Mouse (Mus musculus): Measurements from ENCODE around the gene Zbtb2. TPM values are rescaled to one million over a fixed set of nuclear protein-coding genes. Genes with fewer than 3 reads are reported as not detected.

Gene Zbtb2
- total RNA-seq, 1 experiment from 2014 or later = 30.1 TPM

DNA sequence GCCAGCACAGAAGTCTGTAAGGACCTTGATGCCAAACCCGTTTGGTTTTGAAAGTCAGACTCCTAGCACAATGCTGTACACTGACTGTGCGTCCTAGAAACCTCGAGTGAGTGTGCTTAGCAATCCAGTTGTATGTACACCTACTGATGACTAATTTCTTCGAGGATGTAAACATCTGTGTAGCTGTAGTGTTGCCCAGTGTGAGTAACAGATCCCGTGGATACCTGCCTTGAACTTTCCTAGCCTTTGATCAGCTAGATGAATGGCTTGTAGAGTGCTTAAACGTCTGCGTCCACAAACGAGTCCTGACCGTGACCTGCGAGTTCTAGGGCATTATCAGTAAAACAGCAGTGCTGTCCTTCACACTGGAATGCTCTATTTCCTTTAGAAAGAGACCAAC lies 1.1 kb upstream of the Zbtb2 start:
- no peak for ATAC-seq (replicated peaks; ENCODE audit: insufficient number of reproducible peaks, low FRiP score, low TSS enrichment, poor library complexity, severe bottlenecking)

- ATAC-seq (replicated peaks; ENCODE audit: insufficient number of reproducible peaks, low FRiP score, low TSS enrichment, poor library complexity, severe bottlenecking) = no peak
Observed at GRCm38 (mm10) chr10:4388384-4388745, 457 bp upstream of the Zbtb2 start.

DNA sequence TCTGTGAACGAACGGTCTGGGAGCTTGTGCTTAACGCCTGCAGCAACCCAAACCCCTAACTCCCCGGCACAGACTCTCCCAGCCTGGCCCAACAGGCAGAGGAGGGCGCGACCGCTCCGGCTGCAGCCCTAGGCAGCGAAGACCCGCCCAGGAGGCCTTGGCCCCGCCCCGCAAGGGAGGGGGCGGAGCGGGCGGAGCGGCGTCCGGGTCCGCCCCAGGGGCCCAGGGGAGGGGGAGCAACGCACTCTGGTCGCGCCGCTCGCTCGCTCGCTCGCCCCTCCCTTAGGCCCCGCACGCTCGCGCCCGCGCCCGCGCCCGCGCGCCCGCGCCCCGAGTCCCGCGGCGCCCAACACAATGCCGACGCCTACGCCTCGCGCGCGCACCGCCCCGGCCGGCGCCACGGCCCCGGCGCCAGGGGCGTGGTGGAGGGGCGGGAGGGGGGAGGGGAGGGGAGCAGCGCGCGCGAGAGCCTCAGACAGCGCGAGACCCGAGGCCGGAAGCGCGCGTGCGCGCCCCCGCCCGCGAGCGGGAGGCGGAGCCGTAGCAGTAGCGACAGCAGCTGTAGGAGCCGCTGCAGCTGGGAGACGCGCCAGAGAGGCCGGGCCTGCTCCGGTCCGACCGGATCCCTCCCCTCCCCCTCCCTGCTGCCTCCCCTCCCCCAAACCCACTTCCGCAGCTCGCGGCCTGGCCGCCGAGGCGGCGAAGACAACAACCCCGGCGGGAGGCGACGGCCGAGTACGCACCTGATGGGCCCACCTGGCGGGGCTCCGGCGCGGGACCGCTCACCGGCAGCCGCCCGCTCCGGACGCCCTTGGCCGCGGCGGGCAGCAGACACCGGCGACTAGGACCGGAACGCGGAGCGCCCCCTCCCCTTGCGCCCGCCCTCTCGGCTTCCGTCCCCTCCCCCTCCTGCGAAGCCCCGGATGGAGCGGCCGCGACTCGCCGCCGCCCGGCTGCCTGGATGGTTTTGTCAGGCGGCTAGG lies 1.0 kb downstream of the Zbtb2 start:
- ATAC-seq (replicated peaks; ENCODE audit: insufficient number of reproducible peaks, low FRiP score, low TSS enrichment, poor library complexity, severe bottlenecking) = peak; percentile 68

- no peak for ATAC-seq (replicated peaks; ENCODE audit: insufficient number of reproducible peaks, low FRiP score, low TSS enrichment, poor library complexity, severe bottlenecking)
Observed at GRCm38 (mm10) chr10:4384244-4384643, 3.7 kb downstream of the Zbtb2 start.

GRCm38 (mm10) chr10:4380748-4381147 lies 7.2 kb downstream of the Zbtb2 start:
- no peak for ATAC-seq (replicated peaks; ENCODE audit: insufficient number of reproducible peaks, low FRiP score, low TSS enrichment, poor library complexity, severe bottlenecking)

GRCm38 (mm10) chr10:4376931-4377330 lies 11.0 kb downstream of the Zbtb2 start:
- no peak for ATAC-seq (replicated peaks; ENCODE audit: insufficient number of reproducible peaks, low FRiP score, low TSS enrichment, poor library complexity, severe bottlenecking)

GRCm38 (mm10) chr10:4376461-4376860 lies 11.4 kb downstream of the Zbtb2 start:
- no peak for ATAC-seq (replicated peaks; ENCODE audit: insufficient number of reproducible peaks, low FRiP score, low TSS enrichment, poor library complexity, severe bottlenecking)

DNA sequence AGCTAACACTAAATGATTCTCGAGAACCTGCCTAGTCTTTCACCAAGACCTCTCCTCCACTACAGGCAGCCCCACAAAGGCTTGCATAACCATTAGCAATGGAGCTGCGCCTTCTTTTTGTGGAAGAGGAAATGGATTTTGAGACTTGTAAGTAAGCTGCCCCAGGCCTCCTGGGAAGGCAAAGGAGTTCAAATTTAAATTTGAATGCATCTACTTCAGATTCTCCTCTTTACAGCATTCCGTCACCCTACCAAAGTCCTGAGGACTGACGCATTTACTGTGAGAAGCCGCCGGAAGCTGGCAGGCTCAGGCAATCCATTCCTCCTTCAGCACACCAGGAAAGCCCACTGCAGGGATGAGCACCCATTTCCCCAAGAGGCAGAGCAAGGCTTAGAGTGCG lies 12.6 kb downstream of the Zbtb2 start:
- ATAC-seq (replicated peaks; ENCODE audit: insufficient number of reproducible peaks, low FRiP score, low TSS enrichment, poor library complexity, severe bottlenecking) = no peak

DNA sequence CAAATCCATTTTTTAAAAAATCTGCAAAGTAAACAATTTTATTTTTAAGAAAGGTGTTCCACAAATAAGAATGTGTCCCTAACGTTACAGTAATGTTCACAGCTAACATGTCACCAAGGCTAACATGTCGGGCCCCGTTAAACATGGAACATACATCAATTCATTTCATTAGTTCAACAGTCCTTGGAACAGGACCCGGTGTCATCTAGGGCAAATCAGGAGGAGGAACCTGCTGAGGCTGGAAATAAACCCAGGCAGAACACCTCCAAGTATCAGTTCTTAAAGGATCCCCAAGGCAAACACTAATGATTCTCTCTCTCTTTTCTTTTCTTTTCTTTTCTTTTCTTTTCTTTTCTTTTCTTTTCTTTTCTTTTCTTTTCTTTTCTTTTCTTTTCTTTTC lies 13.2 kb downstream of the Zbtb2 start:
- ATAC-seq (replicated peaks; ENCODE audit: insufficient number of reproducible peaks, low FRiP score, low TSS enrichment, poor library complexity, severe bottlenecking) = no peak

DNA sequence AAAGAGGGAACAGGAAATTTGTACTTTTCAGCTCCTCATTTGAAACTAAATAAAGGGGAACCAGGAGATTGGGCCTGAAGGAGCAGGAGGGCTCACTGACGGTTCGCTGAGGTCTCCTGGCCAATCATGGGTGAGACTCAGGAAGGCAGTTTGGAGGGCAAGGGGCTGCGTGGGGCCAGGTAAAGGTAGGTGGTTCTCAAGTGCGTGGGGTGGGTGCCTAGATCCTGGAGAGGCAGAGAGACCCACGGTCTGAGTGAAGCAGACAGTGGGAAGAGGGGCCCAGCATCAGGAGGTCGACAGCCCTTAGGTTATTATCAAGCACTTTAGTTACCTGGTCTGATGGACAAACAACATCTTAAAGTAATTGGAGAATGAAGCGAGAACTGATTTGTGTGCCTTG lies 13.7 kb downstream of the Zbtb2 start:
- no peak for ATAC-seq (replicated peaks; ENCODE audit: insufficient number of reproducible peaks, low FRiP score, low TSS enrichment, poor library complexity, severe bottlenecking)

- no peak; the same call in 1 of the 2 replicates for ATAC-seq (replicated peaks; ENCODE audit: insufficient number of reproducible peaks, low FRiP score, low TSS enrichment, poor library complexity, severe bottlenecking)
Observed at GRCm38 (mm10) chr10:4373558-4373957, 14.3 kb downstream of the Zbtb2 start.

- no peak for ATAC-seq (replicated peaks; ENCODE audit: insufficient number of reproducible peaks, low FRiP score, low TSS enrichment, poor library complexity, severe bottlenecking)
Observed at GRCm38 (mm10) chr10:4372011-4372410, 15.9 kb downstream of the Zbtb2 start.

DNA sequence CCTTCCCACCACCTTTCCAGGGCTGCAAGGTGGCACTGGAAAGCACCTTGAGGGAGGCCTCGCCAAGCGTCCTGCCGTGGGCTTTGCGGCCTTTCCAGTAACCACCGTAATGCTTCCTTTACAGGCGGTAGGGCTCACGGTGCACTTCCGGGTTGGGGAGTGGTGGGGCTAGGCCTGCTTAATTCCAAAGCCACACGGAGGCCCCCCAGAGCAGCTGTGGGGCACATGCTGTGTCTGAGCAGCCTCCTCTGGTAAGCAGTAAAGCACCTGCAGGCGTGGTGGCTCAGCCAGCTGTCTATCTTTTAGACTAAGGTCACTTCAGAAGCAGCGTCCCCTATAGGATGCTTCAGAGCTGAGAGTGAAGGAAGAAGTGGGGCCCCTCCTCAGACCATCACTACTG lies 17.8 kb downstream of the Zbtb2 start:
- ATAC-seq (replicated peaks; ENCODE audit: insufficient number of reproducible peaks, low FRiP score, low TSS enrichment, poor library complexity, severe bottlenecking) = no peak

DNA sequence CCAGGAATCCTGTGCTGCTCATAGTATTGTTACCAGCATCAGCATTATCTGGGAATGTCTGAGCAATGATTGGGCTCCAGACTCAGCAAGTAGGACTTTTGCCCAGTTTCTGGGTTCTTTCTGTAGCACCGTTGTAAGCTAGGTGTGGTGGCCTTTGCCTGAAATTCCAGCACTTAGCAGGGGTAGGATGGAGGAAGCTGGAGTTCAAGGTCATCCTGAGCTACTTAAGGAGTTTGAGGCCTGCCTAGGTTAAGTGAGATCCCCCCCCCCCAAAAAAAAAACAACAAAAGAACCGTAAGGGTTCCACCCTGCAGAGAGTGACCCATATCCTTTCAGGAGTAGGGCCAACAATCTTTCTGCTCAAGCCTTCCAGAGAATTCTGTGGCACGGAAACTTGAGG lies 23.3 kb downstream of the Zbtb2 start:
- ATAC-seq (replicated peaks; ENCODE audit: insufficient number of reproducible peaks, low FRiP score, low TSS enrichment, poor library complexity, severe bottlenecking) = no peak

GRCm38 (mm10) chr10:4357435-4357834 lies 30.5 kb downstream of the Zbtb2 start:
- no peak for ATAC-seq (replicated peaks; ENCODE audit: insufficient number of reproducible peaks, low FRiP score, low TSS enrichment, poor library complexity, severe bottlenecking)

- no peak for ATAC-seq (replicated peaks; ENCODE audit: insufficient number of reproducible peaks, low FRiP score, low TSS enrichment, poor library complexity, severe bottlenecking)
Observed at GRCm38 (mm10) chr10:4356640-4357039, 31.3 kb downstream of the Zbtb2 start.

DNA sequence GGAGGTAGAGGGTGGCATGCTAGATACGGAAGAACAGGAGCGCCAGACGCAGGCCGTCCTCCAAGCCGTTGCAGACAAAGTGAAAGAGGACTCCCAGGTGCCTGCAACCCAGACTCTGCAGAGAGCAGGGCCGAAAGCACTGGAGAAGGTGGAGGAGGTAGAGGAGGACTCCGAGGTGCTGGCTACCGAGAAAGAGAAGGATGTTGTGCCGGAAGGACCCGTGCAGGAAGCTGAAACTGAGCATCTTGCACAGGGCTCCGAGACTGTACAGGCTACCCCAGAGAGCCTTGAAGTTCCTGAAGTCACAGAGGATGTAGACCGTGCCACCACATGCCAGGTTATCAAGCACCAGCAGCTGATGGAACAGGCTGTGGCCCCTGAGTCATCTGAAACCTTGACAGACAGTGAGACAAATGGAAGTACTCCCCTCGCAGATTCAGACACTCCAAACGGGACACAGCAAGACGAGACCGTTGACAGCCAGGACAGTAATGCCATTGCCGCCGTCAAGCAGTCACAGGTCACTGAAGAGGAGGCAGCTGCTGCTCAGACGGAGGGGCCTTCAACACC lies 31.9 kb downstream of the Zbtb2 start:
- ATAC-seq (replicated peaks; ENCODE audit: insufficient number of reproducible peaks, low FRiP score, low TSS enrichment, poor library complexity, severe bottlenecking) = no peak

DNA sequence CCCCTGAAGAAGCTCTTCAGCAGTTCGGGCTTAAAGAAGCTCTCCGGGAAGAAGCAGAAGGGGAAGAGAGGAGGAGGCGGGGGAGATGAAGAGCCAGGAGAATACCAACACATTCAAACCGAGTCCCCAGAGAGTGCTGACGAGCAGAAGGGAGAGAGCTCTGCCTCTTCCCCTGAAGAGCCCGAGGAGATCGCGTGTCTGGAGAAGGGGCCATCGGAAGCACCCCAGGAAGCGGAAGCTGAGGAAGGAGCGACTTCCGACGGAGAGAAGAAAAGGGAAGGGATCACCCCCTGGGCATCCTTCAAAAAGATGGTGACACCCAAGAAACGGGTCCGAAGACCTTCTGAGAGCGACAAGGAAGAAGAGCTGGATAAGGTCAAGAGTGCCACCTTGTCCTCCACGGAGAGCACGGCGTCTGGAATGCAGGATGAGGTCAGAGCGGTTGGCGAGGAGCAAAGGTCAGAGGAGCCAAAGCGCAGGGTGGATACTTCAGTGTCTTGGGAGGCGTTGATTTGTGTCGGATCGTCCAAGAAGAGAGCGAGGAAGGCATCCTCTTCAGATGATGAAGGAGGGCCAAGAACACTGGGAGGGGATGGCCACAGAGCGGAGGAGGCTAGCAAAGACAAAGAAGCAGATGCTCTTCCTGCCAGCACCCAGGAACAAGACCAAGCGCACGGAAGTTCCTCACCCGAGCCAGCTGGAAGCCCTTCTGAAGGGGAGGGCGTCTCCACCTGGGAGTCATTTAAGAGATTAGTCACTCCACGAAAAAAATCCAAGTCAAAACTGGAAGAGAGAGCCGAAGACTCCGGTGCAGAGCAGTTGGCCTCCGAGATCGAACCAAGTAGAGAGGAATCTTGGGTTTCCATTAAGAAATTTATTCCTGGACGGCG lies 33.3 kb downstream of the Zbtb2 start:
- ATAC-seq (replicated peaks; ENCODE audit: insufficient number of reproducible peaks, low FRiP score, low TSS enrichment, poor library complexity, severe bottlenecking) = no peak

DNA sequence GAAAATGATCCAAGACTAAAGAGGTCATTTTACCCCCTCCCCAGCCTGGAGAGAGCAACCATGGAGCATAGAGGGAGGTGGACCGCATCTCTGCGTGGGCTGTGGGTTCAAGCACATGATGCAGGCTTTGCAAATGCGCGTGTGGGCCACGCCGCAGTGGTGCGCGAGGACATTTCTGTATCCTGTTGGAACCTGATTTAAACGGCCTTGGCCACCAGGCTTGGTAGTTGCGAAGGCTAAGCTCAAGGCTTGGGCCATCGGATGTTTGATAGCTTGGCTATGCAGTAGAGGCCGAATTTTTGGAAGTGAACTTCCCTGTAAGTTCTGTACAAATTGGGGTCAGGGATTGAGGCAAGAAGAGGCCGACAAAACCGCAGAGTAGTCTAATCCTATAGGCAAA lies 40.3 kb downstream of the Zbtb2 start:
- ATAC-seq (replicated peaks; ENCODE audit: insufficient number of reproducible peaks, low FRiP score, low TSS enrichment, poor library complexity, severe bottlenecking) = 0 out of 2 replicates have a peak, but pooled peaks have one; percentile 13

All from monocyte, adult 5-6 weeks (primary cell).